Mouse (Mus musculus) large intestine, adult 2 months (tissue): ENCODE data around the gene Ppp1r1a. TPM values are rescaled to one million over a fixed set of nuclear protein-coding genes. Genes with fewer than 3 reads are reported as not detected.

Source experiments
- DNase-seq: peaks from one replicate; pipeline ENCODE4 v3.0.0-alpha.2; 2012; ENCODE audit warnings: low read depth, low spot score
- WGBS: fragments of 180-500 bp; shearing (Covaris S2); methylation state at CpG from one replicate; pipeline ENCODE4 v1.1.7; 2018; 5-methylcytosine and 5-hydroxymethylcytosine counted together
- polyA plus RNA-seq: library from polyadenylated mRNA; depleted of rRNA; stranded (reverse); fragments of >200 nt; gene quantifications from 2 replicates; pipeline ENCODE4 v1.2.3, GENCODE M21; 2012; rRNA removed

Gene Ppp1r1a
- polyA plus RNA-seq, result 3.3 and 3.6 TPM in 2 replicates

DNA sequence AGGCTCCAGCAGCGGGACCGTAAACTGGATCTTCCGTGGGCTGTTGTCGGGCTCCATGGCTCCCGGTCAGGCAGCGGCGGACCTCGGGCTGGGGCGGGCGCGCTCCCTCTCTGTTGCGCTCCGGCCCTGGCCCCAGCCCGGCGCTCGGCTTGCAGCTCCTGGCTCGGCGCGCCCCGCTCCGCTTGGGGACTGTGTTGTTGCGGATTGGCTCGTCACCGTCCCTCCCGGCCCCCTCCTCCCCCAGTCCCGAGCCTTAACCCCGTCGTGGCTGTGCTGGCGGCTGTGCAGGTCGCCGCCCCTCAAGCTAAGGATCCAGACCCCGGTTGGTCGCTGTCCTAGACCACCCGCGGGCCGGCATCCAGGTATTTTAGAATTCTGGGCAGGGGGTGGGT, at the start of gene Ppp1r1a:
Gene Ppp1r1a, minus strand, starts transcription at position 182 of the 392 bp plus-strand sequence.
- no peak for DNase-seq
- under 1% methylated on average over 36 of the region's 36 CpGs for WGBS

DNA sequence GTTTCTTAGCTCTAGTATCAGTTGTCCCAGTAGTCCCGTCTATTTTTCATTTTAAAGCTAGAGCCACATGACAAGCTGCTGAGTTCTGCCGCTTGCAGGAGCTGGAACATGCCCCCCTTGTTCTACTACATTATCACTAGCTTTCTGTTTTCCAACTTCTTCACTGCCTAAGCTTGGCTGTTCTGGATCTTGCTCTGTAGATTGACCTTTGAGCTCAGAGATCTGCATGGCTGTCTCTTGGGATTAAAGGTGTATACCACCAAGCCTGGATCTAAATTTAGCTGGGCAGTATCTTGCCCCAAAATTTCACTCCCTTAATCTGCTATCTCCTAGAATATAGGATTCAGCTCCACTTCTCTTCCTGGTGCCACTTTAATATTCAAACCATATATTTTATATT, 48.1 kb upstream of the Ppp1r1a start:
- 73% methylated on average over 2 of the region's 2 CpGs for WGBS
- DNase-seq, result no peak

DNA sequence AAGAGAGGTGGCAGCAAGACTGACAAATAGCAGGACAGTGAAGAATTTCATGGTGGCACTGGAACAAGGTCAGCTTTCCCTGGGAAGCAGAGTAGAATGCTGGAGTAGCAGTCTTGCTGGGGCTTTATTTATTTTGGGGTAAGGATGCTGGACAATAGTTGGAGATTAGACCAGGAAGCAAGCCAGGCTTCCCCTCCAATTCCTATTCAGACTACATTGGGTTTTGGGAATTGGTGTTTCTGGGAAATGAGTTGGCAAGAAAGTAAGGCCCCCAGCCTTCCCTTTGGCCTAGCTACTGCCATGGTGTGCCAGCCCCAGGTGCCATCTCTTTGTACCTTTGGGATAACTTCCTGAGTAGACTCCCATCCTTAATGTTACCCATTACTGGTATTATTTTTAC, 27.2 kb upstream of the Ppp1r1a start, which contains the start of gene Glycam1:
Gene Glycam1, minus strand, starts transcription at position 101 of the 400 bp plus-strand sequence.
- DNase-seq, result no peak

- WGBS, result 46% methylated on average over 3 of the region's 3 CpGs
Observed at GRCm38 (mm10) chr15:103552096-103552690, 14.4 kb upstream of the Ppp1r1a start.

GRCm38 (mm10) chr15:103551053-103551452, 13.2 kb upstream of the Ppp1r1a start:
- no peak for DNase-seq
- 6% methylated on average over 1 of the region's 1 CpGs for WGBS

More at GRCm38 (mm10) chr15:103552096-103552690, 14.4 kb upstream of the Ppp1r1a start:
- peak; percentile 54 for DNase-seq

GRCm38 (mm10) chr15:103549475-103549874, 11.7 kb upstream of the Ppp1r1a start:
- no peak for DNase-seq
- 90% methylated on average over 1 of the region's 1 CpGs for WGBS

GRCm38 (mm10) chr15:103547983-103548382, 10.2 kb upstream of the Ppp1r1a start:
- WGBS, result 76% methylated on average over 3 of the region's 3 CpGs
- DNase-seq, result no peak

GRCm38 (mm10) chr15:103542526-103542925, 4.7 kb upstream of the Ppp1r1a start:
- no peak for DNase-seq

- no peak for DNase-seq
- WGBS, result 85% methylated on average over 1 of the region's 1 CpGs
Observed at GRCm38 (mm10) chr15:103540646-103541045, 2.8 kb upstream of the Ppp1r1a start.

- no peak for DNase-seq
- 68% methylated on average over 2 of the region's 2 CpGs for WGBS
Observed at GRCm38 (mm10) chr15:103539259-103539658, 1.5 kb upstream of the Ppp1r1a start.

GRCm38 (mm10) chr15:103537011-103537821, 587 bp downstream of the Ppp1r1a start:
- 14% methylated on average over 37 of the region's 37 CpGs for WGBS
- DNase-seq, result no peak

DNA sequence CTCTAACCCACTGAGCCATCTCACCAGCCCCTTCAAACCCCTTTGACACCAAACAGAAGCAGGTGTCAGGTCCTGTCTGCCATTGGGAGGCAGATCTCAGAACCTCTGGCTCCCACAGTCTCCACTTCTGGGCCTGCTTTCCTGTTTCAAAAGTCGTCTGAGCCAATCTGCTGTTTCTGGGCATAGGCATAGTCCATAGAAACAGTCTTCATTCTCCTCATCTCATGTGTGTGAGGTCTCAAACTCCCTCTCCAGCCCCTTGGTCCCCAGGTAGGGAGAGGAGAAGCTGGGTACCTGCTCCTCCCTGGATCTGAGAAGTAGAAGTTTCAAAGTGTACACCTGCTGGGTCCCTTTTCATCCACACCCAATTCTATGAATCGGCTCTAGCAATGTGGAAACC, 1.3 kb downstream of the Ppp1r1a start:
- DNase-seq, result no peak
- 39% methylated on average over 2 of the region's 2 CpGs for WGBS

GRCm38 (mm10) chr15:103535786-103536185, 2.0 kb downstream of the Ppp1r1a start:
- 48% methylated on average over 1 of the region's 1 CpGs for WGBS
- no peak for DNase-seq

GRCm38 (mm10) chr15:103535030-103535429, 2.8 kb downstream of the Ppp1r1a start:
- DNase-seq, result no peak
- WGBS, result 92% methylated on average over 2 of the region's 2 CpGs

DNA sequence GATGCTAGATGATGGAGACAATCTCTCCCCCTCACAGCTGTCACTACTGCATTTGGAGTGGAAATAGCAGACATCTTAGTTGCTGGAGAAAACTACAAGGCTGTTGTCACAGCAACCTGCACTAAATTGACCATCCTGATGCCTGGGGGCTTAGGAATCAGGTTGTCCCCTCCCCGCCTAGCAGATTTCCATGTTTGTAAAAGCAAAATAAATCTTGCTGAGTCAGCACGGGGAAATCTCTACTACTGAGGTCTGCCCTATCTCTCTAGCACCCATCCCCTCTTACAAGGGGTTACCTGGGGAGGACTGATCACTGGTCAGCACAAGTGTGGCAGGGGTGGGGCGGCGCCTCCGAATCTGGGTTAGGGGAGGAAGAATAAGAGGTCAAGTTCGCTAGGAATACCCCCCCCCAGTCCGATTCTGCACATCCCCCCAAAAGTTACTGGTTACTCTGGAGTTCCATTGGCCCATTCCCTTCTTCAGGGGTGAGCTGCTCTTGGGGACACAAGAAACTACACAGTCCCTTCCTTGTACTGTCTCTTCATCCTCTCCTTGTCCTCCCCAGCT, 3.7 kb downstream of the Ppp1r1a start:
- 83% methylated on average over 7 of the region's 7 CpGs for WGBS
- DNase-seq, result no peak

DNA sequence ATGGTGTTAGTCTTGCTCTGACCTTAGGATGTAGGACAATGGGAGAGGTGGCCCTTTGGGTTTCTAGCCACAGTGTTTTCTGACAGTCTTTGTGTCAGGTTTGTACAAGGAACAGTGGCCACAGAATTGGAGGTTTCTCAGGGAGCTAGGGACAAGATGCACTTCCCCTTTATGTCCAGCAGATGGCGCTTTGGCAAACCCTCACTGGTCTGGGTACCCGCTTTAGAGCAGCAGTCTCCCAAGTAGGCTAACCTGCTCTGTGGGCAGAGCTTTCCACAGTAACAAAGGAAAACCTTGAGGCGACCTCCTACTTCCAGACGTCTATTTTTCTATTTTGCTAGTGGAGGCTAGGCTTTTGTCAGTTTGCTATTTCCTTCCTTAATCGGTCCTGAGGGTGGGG, 7.4 kb downstream of the Ppp1r1a start:
- 13% methylated on average over 5 of the region's 5 CpGs for WGBS
- DNase-seq, result peak; percentile 58

DNA sequence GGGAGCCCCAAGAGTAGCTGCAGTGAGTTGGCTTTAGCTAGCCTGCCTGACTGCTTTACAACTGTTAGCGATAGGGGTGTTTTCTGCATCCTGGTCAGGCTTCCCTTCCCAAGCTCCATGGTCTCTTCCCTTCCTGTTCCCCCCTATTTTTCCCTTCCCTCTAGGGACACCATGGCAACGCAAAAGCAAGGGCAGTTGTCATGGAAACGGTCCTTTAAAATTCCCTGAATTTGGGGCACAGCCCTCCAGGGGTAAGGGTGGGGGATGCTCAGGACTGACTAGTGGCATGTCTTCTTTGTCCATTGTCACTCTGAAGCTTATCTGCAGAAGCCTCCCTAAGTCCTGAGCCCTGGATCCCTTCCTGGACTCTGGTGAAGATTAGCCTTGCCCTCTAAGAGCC, 14.6 kb downstream of the Ppp1r1a start:
- 53% methylated on average over 3 of the region's 3 CpGs for WGBS
- no peak for DNase-seq

- peak; percentile 52 for DNase-seq
- 24% methylated on average over 3 of the region's 3 CpGs for WGBS
Observed at GRCm38 (mm10) chr15:103522458-103523099, 15.2 kb downstream of the Ppp1r1a start.

DNA sequence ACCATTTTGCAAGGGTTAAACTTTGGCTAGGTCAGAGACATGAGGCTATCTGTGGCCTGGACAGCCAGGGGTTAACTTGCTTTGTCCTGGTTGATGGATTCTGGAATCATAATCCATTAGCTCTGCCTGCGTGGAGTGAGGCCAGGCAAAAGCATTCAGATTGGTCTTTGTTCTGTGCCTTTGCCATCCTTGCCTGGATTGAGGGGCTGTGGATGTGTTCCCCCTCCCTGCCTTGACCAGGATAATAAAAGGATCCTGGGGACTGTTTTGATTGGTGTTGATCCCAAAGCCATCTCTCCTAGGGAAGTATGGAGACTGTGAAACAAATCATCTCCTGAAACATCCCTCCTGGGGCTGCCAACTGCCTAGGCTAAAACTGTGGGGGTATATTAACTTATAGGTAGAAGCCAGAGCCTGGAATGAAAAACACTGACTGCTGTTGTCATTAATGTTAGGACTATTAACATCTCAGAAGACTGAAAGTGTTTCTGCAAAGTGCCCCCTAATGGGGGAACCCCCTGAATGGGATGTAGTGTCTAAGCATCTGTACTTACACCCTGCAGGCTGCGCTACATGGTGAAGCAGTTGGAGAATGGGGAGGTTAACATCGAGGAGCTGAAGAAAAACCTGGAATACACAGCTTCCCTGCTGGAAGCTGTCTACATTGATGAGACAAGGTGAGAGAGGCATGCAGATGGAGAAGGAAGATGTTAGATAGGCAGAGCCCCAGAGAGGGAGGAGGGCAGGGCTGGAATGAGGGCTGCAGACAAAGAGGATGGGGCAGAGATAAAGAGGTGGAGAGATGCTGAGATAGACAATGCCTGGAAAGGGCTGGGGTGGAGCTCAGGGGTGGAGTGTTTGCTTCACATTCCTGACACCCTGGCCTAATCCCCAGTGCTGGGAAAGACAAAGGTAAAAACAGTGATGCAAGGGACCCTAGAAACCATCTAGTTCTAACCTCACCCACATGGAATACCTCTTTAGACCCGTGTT, 18.1 kb downstream of the Ppp1r1a start:
- DNase-seq, result no peak
- WGBS, result 55% methylated on average over 4 of the region's 4 CpGs
